Mouse (Mus musculus): ENCODE measurements around the gene Nck2. TPM values are rescaled to one million over a fixed set of nuclear protein-coding genes. Genes with fewer than 3 reads are reported as not detected.
A peak's percentile ranks its signal among the peaks of the same experiment; 100 is the strongest.

Nck2 gene
- polyA plus RNA-seq, 1 experiment: 18.4 TPM

DNA sequence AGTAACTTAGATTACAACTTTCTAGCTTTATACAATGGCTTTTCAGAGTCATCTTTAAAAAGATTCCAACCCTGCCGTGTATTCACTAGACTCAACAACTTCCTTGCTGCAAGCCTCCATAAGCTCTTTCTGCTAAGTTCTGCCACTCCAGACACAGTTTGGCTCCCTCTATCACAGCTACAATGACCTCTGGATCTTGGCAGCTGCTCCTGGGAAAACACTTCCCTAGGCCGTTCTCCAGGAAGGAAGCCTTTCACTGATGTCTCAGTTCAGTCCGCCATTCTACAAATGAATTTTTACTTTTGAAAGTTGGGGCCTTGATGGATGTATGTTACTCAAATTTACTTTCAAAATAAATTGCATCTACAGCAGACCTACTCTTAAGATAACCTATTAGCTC, 133.0 kb downstream of the Nck2 start:
- no peaks in the 10 kb centered on the region for H3K27me3 ChIP-seq (ENCODE audit: control insufficient read depth, insufficient read depth, insufficient read length)
- H3K4me3 ChIP-seq: no peak overlapping the region
- no peak overlapping the region for H3ac ChIP-seq (ENCODE audit: control insufficient read depth, insufficient read length)
- H3K36me3 ChIP-seq (ENCODE audit: control insufficient read depth, insufficient read depth): no peaks in the 10 kb centered on the region
- H3K4me2 ChIP-seq (ENCODE audit: low read depth): no peak overlapping the region
- TF ChIP-seq TCF12 (IDR thresholded peaks at IDR 0.05; ENCODE audit: insufficient read depth, poor library complexity, severe bottlenecking): no peak
- no peak for TF ChIP-seq MAX (IDR thresholded peaks at IDR 0.05; ENCODE audit: low read depth)
- no peak for TF ChIP-seq REST (IDR thresholded peaks at IDR 0.05; ENCODE audit: insufficient read depth, insufficient read length)
- no peak for TF ChIP-seq USF1 (IDR thresholded peaks at IDR 0.05; ENCODE audit: low read depth)
- TF ChIP-seq POLR2AphosphoS2 (IDR thresholded peaks at IDR 0.05; ENCODE audit: insufficient read length, low read depth): no peak
- no peak for TF ChIP-seq E2F4 (IDR thresholded peaks at IDR 0.05; ENCODE audit: insufficient read depth)
- TF ChIP-seq SRF (IDR thresholded peaks at IDR 0.05; ENCODE audit: control insufficient read depth, insufficient read length, low read depth): no peak
- no peaks in the 10 kb centered on the region for H3K79me2 ChIP-seq (ENCODE audit: control insufficient read depth, insufficient read depth)

DNA sequence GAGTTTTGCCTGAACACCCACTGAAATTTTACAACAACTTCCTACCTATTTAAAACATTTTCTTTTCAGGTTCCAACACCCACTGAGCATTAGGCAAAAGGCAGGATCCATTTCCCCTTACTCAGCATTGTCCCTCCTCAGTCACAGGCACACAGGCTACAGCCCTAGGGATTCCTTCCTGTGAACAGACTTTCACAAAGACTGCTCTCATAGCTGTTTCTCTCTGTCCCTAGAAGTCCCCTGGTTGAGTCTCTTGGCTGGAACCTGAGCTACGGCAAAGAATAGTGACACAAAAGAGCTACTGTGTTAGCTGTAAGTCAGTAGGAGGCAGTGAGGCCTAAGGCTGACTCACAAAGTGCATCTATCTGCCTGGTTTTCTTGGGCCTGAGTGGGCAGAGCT, 139.2 kb downstream of the Nck2 start:
- Histone ChIP-seq H3K27me3 (ENCODE audit: control insufficient read depth, insufficient read depth, insufficient read length) (no peaks in the 10 kb centered on the region), H3K36me3 (ENCODE audit: control insufficient read depth, insufficient read depth) (no peaks in the 10 kb centered on the region), H3K4me3 (no peak overlapping the region), H3ac (ENCODE audit: control insufficient read depth, insufficient read length) (no peak overlapping the region), H3K79me2 (ENCODE audit: control insufficient read depth, insufficient read depth) (no peaks in the 10 kb centered on the region), H3K4me2 (ENCODE audit: low read depth) (no peak overlapping the region)
- TF ChIP-seq TCF12 (IDR thresholded peaks at IDR 0.05; ENCODE audit: insufficient read depth, poor library complexity, severe bottlenecking) (no peak), POLR2A (IDR thresholded peaks at IDR 0.05; ENCODE audit: insufficient read length, low read depth) (no peak), SRF (IDR thresholded peaks at IDR 0.05; ENCODE audit: control insufficient read depth, insufficient read length, low read depth) (no peak), TCF3 (IDR thresholded peaks at IDR 0.05; ENCODE audit: insufficient read length, low read depth) (no peak), E2F4 (IDR thresholded peaks at IDR 0.05; ENCODE audit: insufficient read depth) (no peak), MYOG (IDR thresholded peaks at IDR 0.05; ENCODE audit: control insufficient read depth in 1 of 3, insufficient read depth in 1 of 3, insufficient read length in 2 of 3, low read depth in 2 of 3) (no peak), MAX (IDR thresholded peaks at IDR 0.05; ENCODE audit: low read depth) (no peak), MYOD1 (IDR thresholded peaks at IDR 0.05; ENCODE audit: control insufficient read depth in 1 of 3, insufficient read length in 2 of 3, low read depth in 2 of 3) (no peak), REST (IDR thresholded peaks at IDR 0.05; ENCODE audit: insufficient read depth, insufficient read length) (no peak), POLR2AphosphoS2 (IDR thresholded peaks at IDR 0.05; ENCODE audit: insufficient read length, low read depth) (no peak), USF1 (IDR thresholded peaks at IDR 0.05; ENCODE audit: low read depth) (no peak), CEBPB (IDR thresholded peaks at IDR 0.05; ENCODE audit: insufficient read depth, poor library complexity, severe bottlenecking) (no peak)

- TF ChIP-seq POLR2A (IDR thresholded peaks at IDR 0.05; ENCODE audit: insufficient read length, low read depth) (no peak), E2F4 (IDR thresholded peaks at IDR 0.05; ENCODE audit: insufficient read depth) (no peak), TCF3 (IDR thresholded peaks at IDR 0.05; ENCODE audit: insufficient read length, low read depth) (no peak), REST (IDR thresholded peaks at IDR 0.05; ENCODE audit: insufficient read depth, insufficient read length) (no peak), CEBPB (IDR thresholded peaks at IDR 0.05; ENCODE audit: insufficient read depth, poor library complexity, severe bottlenecking) (no peak), TCF12 (IDR thresholded peaks at IDR 0.05; ENCODE audit: insufficient read depth, poor library complexity, severe bottlenecking) (no peak), SRF (IDR thresholded peaks at IDR 0.05; ENCODE audit: control insufficient read depth, insufficient read length, low read depth) (no peak), MAX (IDR thresholded peaks at IDR 0.05; ENCODE audit: low read depth) (no peak), MYOD1 (IDR thresholded peaks at IDR 0.05; ENCODE audit: control insufficient read depth in 1 of 3, insufficient read length in 2 of 3, low read depth in 2 of 3) (no peak), USF1 (IDR thresholded peaks at IDR 0.05; ENCODE audit: low read depth) (no peak), MYOG (IDR thresholded peaks at IDR 0.05; ENCODE audit: control insufficient read depth in 1 of 3, insufficient read depth in 1 of 3, insufficient read length in 2 of 3, low read depth in 2 of 3) (no peak), POLR2AphosphoS2 (IDR thresholded peaks at IDR 0.05; ENCODE audit: insufficient read length, low read depth) (no peak)
- H3K36me3 ChIP-seq (ENCODE audit: control insufficient read depth, insufficient read depth): no peaks in the 10 kb centered on the region
- H3K4me3 ChIP-seq: no peak overlapping the region
- no peak overlapping the region for H3K4me2 ChIP-seq (ENCODE audit: low read depth)
- H3ac ChIP-seq (ENCODE audit: control insufficient read depth, insufficient read length): no peak overlapping the region
- no peaks in the 10 kb centered on the region for H3K79me2 ChIP-seq (ENCODE audit: control insufficient read depth, insufficient read depth)
- H3K27me3 ChIP-seq (ENCODE audit: control insufficient read depth, insufficient read depth, insufficient read length): no peaks in the 10 kb centered on the region
These were observed 144.6 kb downstream of the Nck2 start for GRCm38 (mm10) chr1:43589001-43589400.

DNA sequence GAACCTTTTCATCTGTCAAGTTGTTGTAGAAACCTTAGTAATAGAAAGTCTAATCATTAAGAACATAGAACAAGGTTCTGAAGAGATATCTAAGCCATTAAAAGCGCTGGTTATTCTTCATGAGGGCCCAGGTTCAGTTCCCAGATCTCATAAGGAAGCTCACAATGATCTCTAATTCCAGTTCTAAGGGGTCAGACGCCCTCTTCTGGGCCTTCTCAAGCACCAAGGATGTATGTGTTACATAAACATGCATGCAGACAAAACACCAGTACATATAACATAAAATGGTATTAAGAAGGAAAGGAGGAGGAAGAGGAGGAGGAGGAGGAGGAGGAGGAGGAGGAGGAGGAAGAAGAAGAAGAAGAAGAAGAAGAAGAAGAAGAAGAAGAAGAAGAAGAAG, 145.5 kb downstream of the Nck2 start:
- H3ac ChIP-seq (ENCODE audit: control insufficient read depth, insufficient read length): no peak overlapping the region
- H3K4me3 ChIP-seq: no peak overlapping the region
- TF ChIP-seq E2F4 (IDR thresholded peaks at IDR 0.05; ENCODE audit: insufficient read depth) (no peak), TCF3 (IDR thresholded peaks at IDR 0.05; ENCODE audit: insufficient read length, low read depth) (no peak), POLR2A (IDR thresholded peaks at IDR 0.05; ENCODE audit: insufficient read length, low read depth) (no peak), POLR2AphosphoS2 (IDR thresholded peaks at IDR 0.05; ENCODE audit: insufficient read length, low read depth) (no peak), MYOD1 (IDR thresholded peaks at IDR 0.05; ENCODE audit: control insufficient read depth in 1 of 3, insufficient read length in 2 of 3, low read depth in 2 of 3) (no peak)
- no peaks in the 10 kb centered on the region for H3K36me3 ChIP-seq (ENCODE audit: control insufficient read depth, insufficient read depth)
- H3K4me2 ChIP-seq (ENCODE audit: low read depth): no peak overlapping the region
- H3K27me3 ChIP-seq (ENCODE audit: control insufficient read depth, insufficient read depth, insufficient read length): no peaks in the 10 kb centered on the region
- no peaks in the 10 kb centered on the region for H3K79me2 ChIP-seq (ENCODE audit: control insufficient read depth, insufficient read depth)

DNA sequence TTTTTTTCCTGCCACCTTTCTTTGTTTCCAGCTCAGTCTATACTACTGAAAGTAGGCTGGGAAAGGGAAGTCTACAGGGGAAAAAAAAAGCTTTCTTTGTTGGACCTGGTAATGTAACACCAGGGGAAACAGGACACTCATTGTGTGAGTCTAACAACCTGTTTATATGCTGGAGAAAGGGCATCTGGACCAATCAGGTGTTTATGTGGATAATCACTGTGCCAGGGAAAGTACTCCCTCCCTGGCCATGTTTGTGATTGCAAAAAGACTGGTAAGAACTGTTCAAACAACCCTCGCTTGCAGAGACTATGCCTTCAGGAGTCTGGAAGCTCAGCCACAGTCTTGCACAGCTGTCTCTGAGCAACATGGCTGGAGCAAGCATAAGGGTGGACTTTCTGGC, 146.3 kb downstream of the Nck2 start:
- no peak overlapping the region for H3ac ChIP-seq (ENCODE audit: control insufficient read depth, insufficient read length)
- H3K4me2 ChIP-seq (ENCODE audit: low read depth): no peak overlapping the region
- H3K36me3 ChIP-seq (ENCODE audit: control insufficient read depth, insufficient read depth): no peaks in the 10 kb centered on the region
- no peaks in the 10 kb centered on the region for H3K27me3 ChIP-seq (ENCODE audit: control insufficient read depth, insufficient read depth, insufficient read length)
- TF ChIP-seq MYOG (IDR thresholded peaks at IDR 0.05; ENCODE audit: control insufficient read depth in 1 of 3, insufficient read depth in 1 of 3, insufficient read length in 2 of 3, low read depth in 2 of 3) (peak in 1 of 3 experiments; percentile 9), POLR2AphosphoS2 (IDR thresholded peaks at IDR 0.05; ENCODE audit: insufficient read length, low read depth) (no peak)
- no peak overlapping the region for H3K4me3 ChIP-seq
- no peaks in the 10 kb centered on the region for H3K79me2 ChIP-seq (ENCODE audit: control insufficient read depth, insufficient read depth)

All from myocyte (in vitro differentiated cells).